Mouse (Mus musculus) cerebellum, adult 2 months (tissue): ENCODE data around the gene Pard3b.

Source experiments
- CTCF ChIP-seq: fragments of 200-500 bp; IDR thresholded peaks from 2 replicates; pipeline ENCODE4 v1.5.1; 2011; ENCODE audit warnings: low read depth, mild to moderate bottlenecking, control low read depth, low read length, moderate library complexity, borderline replicate concordance; ENCODE audit not compliant: insufficient read depth
- POLR2A ChIP-seq: fragments of 200-500 bp; IDR thresholded peaks from 2 replicates; pipeline ENCODE4 v1.6.1; 2011; ENCODE audit warnings: low read length, control low read depth, borderline replicate concordance; ENCODE audit not compliant: insufficient read depth

DNA sequence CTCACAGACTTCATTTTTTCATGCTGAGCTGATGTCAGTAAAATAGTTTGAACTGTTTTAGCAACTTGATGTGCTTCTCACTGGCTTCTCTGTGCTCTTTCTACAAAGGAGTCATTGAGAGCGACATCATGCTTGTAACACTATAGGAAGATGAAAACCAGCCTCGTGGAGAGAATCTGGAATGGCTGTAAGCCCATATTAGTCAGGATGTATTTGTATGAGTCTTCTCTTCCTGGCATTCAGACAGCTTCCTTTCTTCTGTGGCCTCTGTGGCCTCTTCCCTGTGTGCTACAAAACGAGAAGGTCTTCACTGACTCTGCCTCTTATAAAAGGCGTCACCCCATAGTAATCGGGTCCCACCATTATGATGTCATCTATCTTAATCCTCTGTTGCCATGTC is 212.6 kb downstream of the Pard3b start:
- TF ChIP-seq CTCF (no peak), POLR2A (no peak)
